Mouse (Mus musculus) urinary bladder, postnatal 25 days (tissue): ENCODE measurements around the gene Bri3.

ENCODE experiments used
- DNase-seq: peaks from one replicate; pipeline ENCODE4 v3.0.0; 2022; ENCODE audit warnings: low spot score

The Bri3 gene

GRCm38 (mm10) chr5:144243901-144244487, at the start of gene Bri3:
Gene Bri3 (plus strand): TSS chr5:144244437.
- no peak for DNase-seq

- no peak for DNase-seq
Observed at GRCm38 (mm10) chr5:144195567-144195966, 48.7 kb upstream of the Bri3 start.

- no peak for DNase-seq
Observed at GRCm38 (mm10) chr5:144200616-144201015, 43.6 kb upstream of the Bri3 start.

- no peak for DNase-seq
Observed at GRCm38 (mm10) chr5:144202430-144202829, 41.8 kb upstream of the Bri3 start.

- DNase-seq, result no peak
Observed at GRCm38 (mm10) chr5:144203398-144203959, 40.8 kb upstream of the Bri3 start.

GRCm38 (mm10) chr5:144204303-144204702, 39.9 kb upstream of the Bri3 start:
- no peak for DNase-seq

- no peak for DNase-seq
Observed at GRCm38 (mm10) chr5:144204911-144205310, 39.3 kb upstream of the Bri3 start.

- no peak for DNase-seq
Observed at GRCm38 (mm10) chr5:144206069-144206468, 38.2 kb upstream of the Bri3 start.

GRCm38 (mm10) chr5:144207478-144207877, 36.8 kb upstream of the Bri3 start:
- peak; percentile 43 for DNase-seq

GRCm38 (mm10) chr5:144214453-144214852, 29.8 kb upstream of the Bri3 start:
- peak; percentile 66 for DNase-seq

- DNase-seq, result no peak
Observed at GRCm38 (mm10) chr5:144215992-144216391, 28.2 kb upstream of the Bri3 start.

GRCm38 (mm10) chr5:144218061-144218460, 26.2 kb upstream of the Bri3 start:
- DNase-seq, result no peak

GRCm38 (mm10) chr5:144219306-144219705, 24.9 kb upstream of the Bri3 start:
- no peak for DNase-seq

- DNase-seq, result no peak
Observed at GRCm38 (mm10) chr5:144219936-144220335, 24.3 kb upstream of the Bri3 start.

GRCm38 (mm10) chr5:144221305-144221704, 22.9 kb upstream of the Bri3 start:
- no peak for DNase-seq

- no peak for DNase-seq
Observed at GRCm38 (mm10) chr5:144222811-144223502, 21.3 kb upstream of the Bri3 start.

- DNase-seq, result peak; percentile 92
Observed at GRCm38 (mm10) chr5:144223503-144223862, 20.8 kb upstream of the Bri3 start, which contains the start of gene Tecpr1. Gene Tecpr1 (minus strand): TSS chr5:144223615.

GRCm38 (mm10) chr5:144223899-144224816, 20.1 kb upstream of the Bri3 start:
- DNase-seq, result no peak

GRCm38 (mm10) chr5:144226220-144226619, 18.0 kb upstream of the Bri3 start:
- no peak for DNase-seq

- no peak for DNase-seq
Observed at GRCm38 (mm10) chr5:144230216-144230615, 14.0 kb upstream of the Bri3 start.

GRCm38 (mm10) chr5:144231410-144231809, 12.8 kb upstream of the Bri3 start:
- no peak for DNase-seq

GRCm38 (mm10) chr5:144232531-144232930, 11.7 kb upstream of the Bri3 start:
- no peak for DNase-seq
